Mouse (Mus musculus): ENCODE measurements around the gene Ptpn1. TPM values are rescaled to one million over a fixed set of nuclear protein-coding genes. Genes with fewer than 3 reads are reported as not detected.

Gene Ptpn1
- polyA plus RNA-seq, 1 experiment from 2014 or later = 41.0 TPM

- no peak overlapping the region for H3K4me3 ChIP-seq (ENCODE audit: low read depth, low read length)
- ATAC-seq (ENCODE audit: insufficient number of reproducible peaks, insufficient read depth, low FRiP score, low read depth) = no peak
- no peaks in the 10 kb centered on the region for H3K27me3 ChIP-seq (ENCODE audit: control insufficient read depth, insufficient read depth, low read length)
- WGBS = 59% methylated on average over 13 of the region's 13 CpGs
- no peaks in the 10 kb centered on the region for H3K9me3 ChIP-seq (ENCODE audit: control insufficient read depth, low read depth, low read length)
- H3K4me2 ChIP-seq (replicated peaks; ENCODE audit: low read depth, low read length) = no peak overlapping the region
- H3K36me3 ChIP-seq (ENCODE audit: control insufficient read depth, insufficient read depth, low read length) = no peaks in the 10 kb centered on the region
- peaks cover 12% of the 10 kb centered on the region for H3K4me1 ChIP-seq (ENCODE audit: control insufficient read depth, insufficient read depth, low read length)
- H3K27ac ChIP-seq (ENCODE audit: low read length) = no peak overlapping the region
- no peak overlapping the region for H3K9ac ChIP-seq (replicated peaks; ENCODE audit: low read depth, low read length)
Observed at GRCm38 (mm10) chr2:167993260-167993659, 61.4 kb downstream of the Ptpn1 start.

GRCm38 (mm10) chr2:167995870-167996635 is 64.2 kb downstream of the Ptpn1 start:
- Histone ChIP-seq H3K9me3 (ENCODE audit: control insufficient read depth, low read depth, low read length) (no peaks in the 10 kb centered on the region), H3K4me2 (replicated peaks; ENCODE audit: low read depth, low read length) (no peak overlapping the region), H3K27ac (ENCODE audit: low read length) (no peak overlapping the region), H3K4me3 (ENCODE audit: low read depth, low read length) (no peak overlapping the region), H3K4me1 (ENCODE audit: control insufficient read depth, insufficient read depth, low read length) (no peaks in the 10 kb centered on the region), H3K27me3 (ENCODE audit: control insufficient read depth, insufficient read depth, low read length) (no peaks in the 10 kb centered on the region), H3K36me3 (ENCODE audit: control insufficient read depth, insufficient read depth, low read length) (no peaks in the 10 kb centered on the region), H3K9ac (replicated peaks; ENCODE audit: low read depth, low read length) (no peak overlapping the region)
- 56% methylated on average over 19 of the region's 19 CpGs for WGBS
- no peak for ATAC-seq (ENCODE audit: insufficient number of reproducible peaks, insufficient read depth, low FRiP score, low read depth)

- Histone ChIP-seq H3K4me1 (ENCODE audit: control insufficient read depth, insufficient read depth, low read length) (no peaks in the 10 kb centered on the region), H3K27ac (ENCODE audit: low read length) (no peak overlapping the region), H3K9me3 (ENCODE audit: control insufficient read depth, low read depth, low read length) (no peaks in the 10 kb centered on the region), H3K27me3 (ENCODE audit: control insufficient read depth, insufficient read depth, low read length) (no peaks in the 10 kb centered on the region), H3K9ac (replicated peaks; ENCODE audit: low read depth, low read length) (no peak overlapping the region), H3K4me2 (replicated peaks; ENCODE audit: low read depth, low read length) (no peak overlapping the region), H3K36me3 (ENCODE audit: control insufficient read depth, insufficient read depth, low read length) (no peaks in the 10 kb centered on the region), H3K4me3 (ENCODE audit: low read depth, low read length) (no peak overlapping the region)
- WGBS = 48% methylated on average over 8 of the region's 8 CpGs
- no peak for ATAC-seq (ENCODE audit: insufficient number of reproducible peaks, insufficient read depth, low FRiP score, low read depth)
Observed at GRCm38 (mm10) chr2:167996672-167997215, 64.9 kb downstream of the Ptpn1 start.

GRCm38 (mm10) chr2:167997562-167997961 is 65.7 kb downstream of the Ptpn1 start:
- Histone ChIP-seq H3K9ac (replicated peaks; ENCODE audit: low read depth, low read length) (no peak overlapping the region), H3K27me3 (ENCODE audit: control insufficient read depth, insufficient read depth, low read length) (no peaks in the 10 kb centered on the region), H3K4me3 (ENCODE audit: low read depth, low read length) (no peak overlapping the region), H3K4me1 (ENCODE audit: control insufficient read depth, insufficient read depth, low read length) (no peaks in the 10 kb centered on the region), H3K9me3 (ENCODE audit: control insufficient read depth, low read depth, low read length) (no peaks in the 10 kb centered on the region), H3K27ac (ENCODE audit: low read length) (no peak overlapping the region), H3K4me2 (replicated peaks; ENCODE audit: low read depth, low read length) (no peak overlapping the region), H3K36me3 (ENCODE audit: control insufficient read depth, insufficient read depth, low read length) (no peaks in the 10 kb centered on the region)
- 62% methylated on average over 3 of the region's 3 CpGs for WGBS
- ATAC-seq (ENCODE audit: insufficient number of reproducible peaks, insufficient read depth, low FRiP score, low read depth) = no peak

GRCm38 (mm10) chr2:167999145-167999743 is 67.4 kb downstream of the Ptpn1 start:
- Histone ChIP-seq H3K9ac (replicated peaks; ENCODE audit: low read depth, low read length) (no peak overlapping the region), H3K27me3 (ENCODE audit: control insufficient read depth, insufficient read depth, low read length) (no peaks in the 10 kb centered on the region), H3K4me2 (replicated peaks; ENCODE audit: low read depth, low read length) (no peak overlapping the region), H3K4me1 (ENCODE audit: control insufficient read depth, insufficient read depth, low read length) (0 out of 2 replicates have a peak, but pooled peaks cover 2% of the 10 kb centered on the region), H3K4me3 (ENCODE audit: low read depth, low read length) (no peak overlapping the region), H3K27ac (ENCODE audit: low read length) (no peak overlapping the region), H3K9me3 (ENCODE audit: control insufficient read depth, low read depth, low read length) (no peaks in the 10 kb centered on the region), H3K36me3 (ENCODE audit: control insufficient read depth, insufficient read depth, low read length) (no peaks in the 10 kb centered on the region)
- 83% methylated on average over 3 of the region's 3 CpGs for WGBS
- ATAC-seq (ENCODE audit: insufficient number of reproducible peaks, insufficient read depth, low FRiP score, low read depth) = no peak

GRCm38 (mm10) chr2:168002188-168002587 is 70.3 kb downstream of the Ptpn1 start:
- Histone ChIP-seq H3K4me1 (ENCODE audit: control insufficient read depth, insufficient read depth, low read length) (peaks cover 7% of the 10 kb centered on the region; the same call in 1 of the 2 replicates), H3K9me3 (ENCODE audit: control insufficient read depth, low read depth, low read length) (no peaks in the 10 kb centered on the region), H3K9ac (replicated peaks; ENCODE audit: low read depth, low read length) (no peak overlapping the region), H3K4me2 (replicated peaks; ENCODE audit: low read depth, low read length) (no peak overlapping the region), H3K27ac (ENCODE audit: low read length) (no peak overlapping the region), H3K27me3 (ENCODE audit: control insufficient read depth, insufficient read depth, low read length) (no peaks in the 10 kb centered on the region), H3K36me3 (ENCODE audit: control insufficient read depth, insufficient read depth, low read length) (no peaks in the 10 kb centered on the region), H3K4me3 (ENCODE audit: low read depth, low read length) (no peak overlapping the region)
- no peak for ATAC-seq (ENCODE audit: insufficient number of reproducible peaks, insufficient read depth, low FRiP score, low read depth)
- 51% methylated on average over 4 of the region's 4 CpGs for WGBS

- no peak overlapping the region for H3K27ac ChIP-seq (ENCODE audit: low read length)
- H3K9me3 ChIP-seq (ENCODE audit: control insufficient read depth, low read depth, low read length) = no peaks in the 10 kb centered on the region
- H3K27me3 ChIP-seq (ENCODE audit: control insufficient read depth, insufficient read depth, low read length) = no peaks in the 10 kb centered on the region
- 55% methylated on average over 2 of the region's 2 CpGs for WGBS
- no peak for ATAC-seq (ENCODE audit: insufficient number of reproducible peaks, insufficient read depth, low FRiP score, low read depth)
- H3K4me3 ChIP-seq (ENCODE audit: low read depth, low read length) = no peak overlapping the region
- no peak overlapping the region for H3K9ac ChIP-seq (replicated peaks; ENCODE audit: low read depth, low read length)
- H3K4me2 ChIP-seq (replicated peaks; ENCODE audit: low read depth, low read length) = no peak overlapping the region
- H3K4me1 ChIP-seq (ENCODE audit: control insufficient read depth, insufficient read depth, low read length) = peaks cover 7% of the 10 kb centered on the region; the same call in 1 of the 2 replicates
- no peaks in the 10 kb centered on the region for H3K36me3 ChIP-seq (ENCODE audit: control insufficient read depth, insufficient read depth, low read length)
Observed at GRCm38 (mm10) chr2:168002884-168003283, 71.0 kb downstream of the Ptpn1 start.

GRCm38 (mm10) chr2:168003431-168003830 is 71.6 kb downstream of the Ptpn1 start:
- H3K36me3 ChIP-seq (ENCODE audit: control insufficient read depth, insufficient read depth, low read length) = no peaks in the 10 kb centered on the region

More at GRCm38 (mm10) chr2:168003431-168003830, 71.6 kb downstream of the Ptpn1 start:
- Histone ChIP-seq H3K27me3 (ENCODE audit: control insufficient read depth, insufficient read depth, low read length) (no peaks in the 10 kb centered on the region), H3K27ac (ENCODE audit: low read length) (no peak overlapping the region), H3K4me3 (ENCODE audit: low read depth, low read length) (no peak overlapping the region), H3K4me1 (ENCODE audit: control insufficient read depth, insufficient read depth, low read length) (peaks cover 7% of the 10 kb centered on the region; the same call in 1 of the 2 replicates), H3K9ac (replicated peaks; ENCODE audit: low read depth, low read length) (no peak overlapping the region), H3K4me2 (replicated peaks; ENCODE audit: low read depth, low read length) (no peak overlapping the region), H3K9me3 (ENCODE audit: control insufficient read depth, low read depth, low read length) (no peaks in the 10 kb centered on the region)
- 51% methylated on average over 12 of the region's 12 CpGs for WGBS
- ATAC-seq (ENCODE audit: insufficient number of reproducible peaks, insufficient read depth, low FRiP score, low read depth) = no peak

Measured in stomach, embryonic 14.5 days (tissue).